Mouse (Mus musculus): Measurements from ENCODE around the gene Htr2b. TPM values are rescaled to one million over a fixed set of nuclear protein-coding genes. Genes with fewer than 3 reads are reported as not detected.

Gene Htr2b
- polyA plus RNA-seq, 1 experiment, result not detected

DNA sequence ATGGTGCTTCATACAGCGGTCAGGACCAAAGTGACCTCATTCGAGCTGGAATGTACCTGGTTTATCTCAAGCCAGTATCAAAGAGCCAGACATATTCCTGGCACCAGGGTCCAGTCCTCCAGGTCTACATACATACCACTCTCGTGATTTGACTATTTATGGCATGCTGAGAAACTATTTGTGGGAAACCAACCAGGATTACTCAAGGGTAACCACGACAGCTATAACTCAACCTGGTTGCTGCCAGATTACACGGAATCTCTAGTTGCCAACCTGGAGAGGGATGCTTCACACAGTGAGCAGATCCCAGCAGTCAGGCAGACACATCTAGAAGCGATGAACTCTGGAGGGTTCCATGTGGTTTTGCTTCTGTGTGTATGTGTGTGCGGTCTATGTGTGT is 39.6 kb upstream of the Htr2b start:
- H3K4me1 ChIP-seq (ENCODE audit: control insufficient read depth), result peaks cover 43% of the 10 kb centered on the region
- no peak overlapping the region for H3K4me3 ChIP-seq (replicated peaks)
- TF ChIP-seq TAL1 (IDR thresholded peaks at IDR 0.05; ENCODE audit: low read length), result no peak
- TF ChIP-seq GATA1 (IDR thresholded peaks at IDR 0.05; ENCODE audit: low read length), result no peak
- no peaks in the 10 kb centered on the region for H3K9me3 ChIP-seq (ENCODE audit: control insufficient read depth, low read length)
- H3K36me3 ChIP-seq (ENCODE audit: control insufficient read depth), result peaks cover under 1% of the 10 kb centered on the region
- H3K27me3 ChIP-seq (ENCODE audit: control insufficient read depth), result no peaks in the 10 kb centered on the region

- Histone ChIP-seq H3K36me3 (ENCODE audit: control insufficient read depth) (no peaks in the 10 kb centered on the region), H3K4me1 (ENCODE audit: control insufficient read depth) (peaks cover 39% of the 10 kb centered on the region), H3K27me3 (ENCODE audit: control insufficient read depth) (no peaks in the 10 kb centered on the region), H3K9me3 (ENCODE audit: control insufficient read depth, low read length) (no peaks in the 10 kb centered on the region), H3K4me3 (replicated peaks) (no peak overlapping the region)
- TF ChIP-seq TAL1 (IDR thresholded peaks at IDR 0.05; ENCODE audit: low read length) (no peak), GATA1 (IDR thresholded peaks at IDR 0.05; ENCODE audit: low read length) (no peak)
Measured at GRCm38 (mm10) chr1:86150929-86151328, 39.2 kb upstream of the Htr2b start.

DNA sequence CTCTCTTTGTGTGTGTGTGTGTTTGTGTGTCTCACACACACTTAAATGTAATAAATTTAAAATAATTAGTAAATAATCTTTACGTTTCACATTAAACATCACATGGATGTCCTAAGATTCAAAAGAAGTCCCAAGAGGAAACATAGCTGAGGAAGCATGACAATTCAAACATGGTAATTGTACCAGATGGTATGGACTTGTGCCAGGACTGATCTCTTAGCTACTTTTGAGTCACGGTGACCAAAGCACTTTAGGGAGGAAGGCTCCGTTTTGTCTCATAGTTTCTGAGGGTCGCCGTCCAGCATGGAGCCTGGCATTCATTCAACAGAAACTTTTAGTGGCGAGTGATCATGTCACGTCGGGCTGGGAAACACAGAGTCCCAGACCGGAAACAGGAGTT is 36.4 kb upstream of the Htr2b start:
- H3K9me3 ChIP-seq (ENCODE audit: control insufficient read depth, low read length), result no peaks in the 10 kb centered on the region
- no peak overlapping the region for H3K4me3 ChIP-seq (replicated peaks)
- TF ChIP-seq GATA1 (IDR thresholded peaks at IDR 0.05; ENCODE audit: low read length) (no peak), TAL1 (IDR thresholded peaks at IDR 0.05; ENCODE audit: low read length) (no peak)
- H3K4me1 ChIP-seq (ENCODE audit: control insufficient read depth), result peaks cover 15% of the 10 kb centered on the region
- no peaks in the 10 kb centered on the region for H3K27me3 ChIP-seq (ENCODE audit: control insufficient read depth)
- H3K36me3 ChIP-seq (ENCODE audit: control insufficient read depth), result no peaks in the 10 kb centered on the region; the same call in 1 of the 2 replicates

- Histone ChIP-seq H3K27me3 (ENCODE audit: control insufficient read depth) (no peaks in the 10 kb centered on the region), H3K9me3 (ENCODE audit: control insufficient read depth, low read length) (no peaks in the 10 kb centered on the region), H3K36me3 (ENCODE audit: control insufficient read depth) (peaks cover 3% of the 10 kb centered on the region), H3K4me1 (ENCODE audit: control insufficient read depth) (peaks cover 12% of the 10 kb centered on the region), H3K4me3 (replicated peaks) (no peak overlapping the region)
- TF ChIP-seq GATA1 (IDR thresholded peaks at IDR 0.05; ENCODE audit: low read length) (no peak), TAL1 (IDR thresholded peaks at IDR 0.05; ENCODE audit: low read length) (no peak)
Measured at GRCm38 (mm10) chr1:86147557-86147956, 35.8 kb upstream of the Htr2b start.

DNA sequence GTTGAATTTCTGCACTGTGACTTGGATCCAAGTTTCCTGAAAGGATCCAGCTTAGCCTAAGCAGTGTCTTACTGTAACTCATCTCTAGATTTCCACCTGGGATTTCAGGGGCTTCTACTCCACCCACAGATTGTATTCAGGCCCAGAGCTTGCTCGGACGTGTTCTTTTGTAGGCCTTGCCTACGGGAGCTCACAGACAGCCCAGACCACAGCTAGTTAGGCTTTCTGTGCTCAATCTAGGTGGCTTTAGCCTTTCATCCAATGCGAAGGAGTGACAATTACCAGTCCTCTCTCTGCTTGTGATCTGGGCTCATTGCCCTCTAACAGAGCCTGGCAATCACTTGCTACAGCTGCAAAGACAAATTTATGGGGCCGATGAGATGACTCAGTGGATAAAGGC is 34.5 kb upstream of the Htr2b start:
- Histone ChIP-seq H3K9me3 (ENCODE audit: control insufficient read depth, low read length) (no peaks in the 10 kb centered on the region), H3K4me1 (ENCODE audit: control insufficient read depth) (peaks cover 15% of the 10 kb centered on the region), H3K27me3 (ENCODE audit: control insufficient read depth) (no peaks in the 10 kb centered on the region), H3K4me3 (replicated peaks) (no peak overlapping the region), H3K36me3 (ENCODE audit: control insufficient read depth) (peaks cover 9% of the 10 kb centered on the region)
- no peak for TF ChIP-seq GATA1 (IDR thresholded peaks at IDR 0.05; ENCODE audit: low read length)
- no peak for TF ChIP-seq TAL1 (IDR thresholded peaks at IDR 0.05; ENCODE audit: low read length)

- H3K9me3 ChIP-seq (ENCODE audit: control insufficient read depth, low read length), result no peaks in the 10 kb centered on the region
Measured at GRCm38 (mm10) chr1:86144001-86144944, 32.5 kb upstream of the Htr2b start.

GRCm38 (mm10) chr1:86143165-86143564 is 31.4 kb upstream of the Htr2b start:
- peaks cover 39% of the 10 kb centered on the region for H3K36me3 ChIP-seq (ENCODE audit: control insufficient read depth)
- H3K27me3 ChIP-seq (ENCODE audit: control insufficient read depth), result no peaks in the 10 kb centered on the region
- no peaks in the 10 kb centered on the region for H3K9me3 ChIP-seq (ENCODE audit: control insufficient read depth, low read length)
- no peak for TF ChIP-seq TAL1 (IDR thresholded peaks at IDR 0.05; ENCODE audit: low read length)
- TF ChIP-seq GATA1 (IDR thresholded peaks at IDR 0.05; ENCODE audit: low read length), result no peak
- peaks cover 6% of the 10 kb centered on the region for H3K4me1 ChIP-seq (ENCODE audit: control insufficient read depth)
- no peak overlapping the region for H3K4me3 ChIP-seq (replicated peaks)

More at GRCm38 (mm10) chr1:86144001-86144944, 32.5 kb upstream of the Htr2b start:
- no peak overlapping the region for H3K4me3 ChIP-seq (replicated peaks)
- H3K36me3 ChIP-seq (ENCODE audit: control insufficient read depth), result peaks cover 28% of the 10 kb centered on the region
- no peaks in the 10 kb centered on the region for H3K27me3 ChIP-seq (ENCODE audit: control insufficient read depth)
- TF ChIP-seq GATA1 (IDR thresholded peaks at IDR 0.05; ENCODE audit: low read length) (no peak), TAL1 (IDR thresholded peaks at IDR 0.05; ENCODE audit: low read length) (no peak)
- H3K4me1 ChIP-seq (ENCODE audit: control insufficient read depth), result peaks cover 6% of the 10 kb centered on the region

- TF ChIP-seq TAL1 (IDR thresholded peaks at IDR 0.05; ENCODE audit: low read length) (no peak), GATA1 (IDR thresholded peaks at IDR 0.05; ENCODE audit: low read length) (no peak)
- H3K27me3 ChIP-seq (ENCODE audit: control insufficient read depth), result no peaks in the 10 kb centered on the region
- H3K36me3 ChIP-seq (ENCODE audit: control insufficient read depth), result peaks cover 58% of the 10 kb centered on the region
- no peaks in the 10 kb centered on the region for H3K9me3 ChIP-seq (ENCODE audit: control insufficient read depth, low read length)
- no peak overlapping the region for H3K4me3 ChIP-seq (replicated peaks)
- peaks cover 11% of the 10 kb centered on the region for H3K4me1 ChIP-seq (ENCODE audit: control insufficient read depth)
Measured at GRCm38 (mm10) chr1:86141081-86141480, 29.3 kb upstream of the Htr2b start.

GRCm38 (mm10) chr1:86135315-86135714 is 23.5 kb upstream of the Htr2b start:
- Histone ChIP-seq H3K4me3 (replicated peaks) (no peak overlapping the region), H3K36me3 (ENCODE audit: control insufficient read depth) (peaks cover 92% of the 10 kb centered on the region), H3K4me1 (ENCODE audit: control insufficient read depth) (peaks cover 7% of the 10 kb centered on the region), H3K9me3 (ENCODE audit: control insufficient read depth, low read length) (no peaks in the 10 kb centered on the region), H3K27me3 (ENCODE audit: control insufficient read depth) (no peaks in the 10 kb centered on the region)
- TF ChIP-seq GATA1 (IDR thresholded peaks at IDR 0.05; ENCODE audit: low read length) (no peak), TAL1 (IDR thresholded peaks at IDR 0.05; ENCODE audit: low read length) (no peak)
